Mouse (Mus musculus) frontal cortex, postnatal 14 days (tissue): ENCODE measurements around the gene Pdpr.
A peak's percentile ranks its signal among the peaks of the same experiment; 100 is the strongest.
"Not testable (repeated sequence)": the region's sequence is repeated elsewhere in the genome, so short reads cannot be mapped to it uniquely, and the experiment has no call there.

Source experiments
- DNase-seq, 2 experiments: peaks; one replicate each; pipeline ENCODE4 v3.0.0; 2022; ENCODE audit warnings: low spot score in 2 of 2

Pdpr gene

GRCm38 (mm10) chr8:111090126-111090525, 4.3 kb upstream of the Pdpr start:
- peak; percentile 24 to 62 for DNase-seq

GRCm38 (mm10) chr8:111091706-111092105, 2.7 kb upstream of the Pdpr start:
- DNase-seq: no peak

- not testable (repeated sequence) for DNase-seq
These were observed 2.1 kb upstream of the Pdpr start, which contains the start of gene Clec18a for GRCm38 (mm10) chr8:111092326-111092725. Gene Clec18a, minus strand, starts transcription at chr8:111092426.

- peak; percentile 17 to 20 for DNase-seq
These were observed 381 bp downstream of the Pdpr start for GRCm38 (mm10) chr8:111094719-111095302.

GRCm38 (mm10) chr8:111114891-111115290, 20.5 kb downstream of the Pdpr start:
- no peak for DNase-seq

GRCm38 (mm10) chr8:111119481-111119880, 25.1 kb downstream of the Pdpr start:
- DNase-seq: no peak

- DNase-seq: no peak
These were observed 36.3 kb downstream of the Pdpr start for GRCm38 (mm10) chr8:111130756-111131155.

- DNase-seq: no peak
These were observed 48.1 kb downstream of the Pdpr start for GRCm38 (mm10) chr8:111142521-111142920.

- DNase-seq: peak in 1 of 2 experiments; percentile 13
These were observed 50.5 kb downstream of the Pdpr start for GRCm38 (mm10) chr8:111144901-111145459.

- DNase-seq: peak; percentile 82 to 89
These were observed 51.1 kb downstream of the Pdpr start for GRCm38 (mm10) chr8:111145460-111146012.

GRCm38 (mm10) chr8:111155721-111156436, 61.4 kb downstream of the Pdpr start:
- DNase-seq: no peak

GRCm38 (mm10) chr8:111157617-111158016, 63.2 kb downstream of the Pdpr start:
- peak in 1 of 2 experiments; percentile 54 for DNase-seq

GRCm38 (mm10) chr8:111171661-111172060, 77.2 kb downstream of the Pdpr start:
- no peak for DNase-seq

GRCm38 (mm10) chr8:111185472-111185947, 91.1 kb downstream of the Pdpr start:
- peak; percentile 9 to 20 for DNase-seq
